8 mouse cellular contexts compared by ENCODE assay signal in genomic region chr9:108049561-108050251, GRCm38 (mm10). TPM values are rescaled to one million over a fixed set of nuclear protein-coding genes. Genes with fewer than 3 reads are reported as not detected.
DNase-seq lines count a peak whose midpoint lies in the region; ATAC-seq and TF ChIP-seq lines count a peak whose summit lies in the region.

No protein-coding gene starts in this region.

- H3K36me3 ChIP-seq in megakaryocyte, embryonic 14.5 days (replicated peaks; ENCODE audit: low read length), result peaks cover 83% of the 10 kb centered on the region
- H3K36me3 ChIP-seq in myocyte (ENCODE audit: control insufficient read depth, insufficient read depth), result no peaks in the 10 kb centered on the region

- no peaks in the 10 kb centered on the region for H3K27me3 ChIP-seq in cerebellum, adult 2 months (ENCODE audit: control insufficient read depth, insufficient read depth, low read length)
- no peaks in the 10 kb centered on the region for H3K27me3 ChIP-seq in megakaryocyte, embryonic 14.5 days (replicated peaks)
- no peaks in the 10 kb centered on the region for H3K27me3 ChIP-seq in myocyte (ENCODE audit: control insufficient read depth, insufficient read depth, insufficient read length)

- WGBS in cerebellum, adult 2 months, result 37% methylated on average over 15 of the region's 15 CpGs

- TF ChIP-seq POLR2A in cerebellum, adult 2 months (IDR thresholded peaks at IDR 0.05; ENCODE audit: borderline replicate concordance, insufficient read depth, low read length), result 0 out of 2 replicates have a peak, but pooled peaks have one; percentile 10
- no peak for TF ChIP-seq POLR2A in myocyte (IDR thresholded peaks at IDR 0.05; ENCODE audit: insufficient read length, low read depth)

- peak overlapping the region; percentile 63; the same call in 1 of the 2 replicates for H3K27ac ChIP-seq in cerebellum, adult 2 months (ENCODE audit: insufficient read depth, low read length)

- H3K4me1 ChIP-seq in cerebellum, adult 2 months (ENCODE audit: control insufficient read depth, insufficient read depth, low read length), result peaks cover 7% of the 10 kb centered on the region; the same call in 1 of the 2 replicates
- H3K4me1 ChIP-seq in megakaryocyte, embryonic 14.5 days, result peaks cover 95% of the 10 kb centered on the region

- H3ac ChIP-seq in myocyte (ENCODE audit: control insufficient read depth, insufficient read length), result peak overlapping the region; percentile 32

- TF ChIP-seq CTCF in cerebellum, adult 2 months (IDR thresholded peaks at IDR 0.05; ENCODE audit: borderline replicate concordance, insufficient read depth, low read depth, low read length), result no peak

- no peaks in the 10 kb centered on the region for H3K9me3 ChIP-seq in megakaryocyte, embryonic 14.5 days

- H3K4me3 ChIP-seq in cerebellum, adult 2 months (replicated peaks; ENCODE audit: insufficient read depth, low read depth, low read length), result peak overlapping the region; percentile 98
- H3K4me3 ChIP-seq in megakaryocyte, embryonic 14.5 days (replicated peaks), result peak overlapping the region; percentile 99
- peak overlapping the region; percentile 77 for H3K4me3 ChIP-seq in myocyte

- peaks cover 7% of the 10 kb centered on the region for H3K79me2 ChIP-seq in myocyte (ENCODE audit: control insufficient read depth, insufficient read depth)

- ATAC-seq in megakaryocyte, adult 5-6 weeks (ENCODE audit: poor library complexity, severe bottlenecking), result no peak
- ATAC-seq in inflammation-experienced regulatory T-cells, adult 6 months, result peak; percentile 3

- peak overlapping the region; percentile 77 for H3K4me2 ChIP-seq in myocyte (ENCODE audit: low read depth)

- DNase-seq in cerebellum, adult 2 months, result peak; percentile 29 to 38
- no peak for DNase-seq in cerebellum, postnatal 4 days (ENCODE audit: low spot score in 2 of 2)
- no peak for DNase-seq in adipocyte (ENCODE audit: low spot score)
- no peak for DNase-seq in right cerebral cortex, postnatal 25 days

TF ChIP-seq in myocyte, 11 proteins besides CTCF, POLR2A, EP300 and RAD21:
- no peak for TF ChIP-seq MAX (IDR thresholded peaks at IDR 0.05; ENCODE audit: low read depth)
- peak; percentile 13 for TF ChIP-seq POLR2AphosphoS2 (IDR thresholded peaks at IDR 0.05; ENCODE audit: insufficient read length, low read depth)

RNA-seq across cellular contexts. Expression of gene Gmppb, which starts 0.7 kb away (rescaled TPM):
- polyA plus RNA-seq in cerebellum, adult 2 months (2012; rRNA removed), result 16.5 and 28.7 TPM in 2 replicates
- 2.6 and 30.7 TPM in 2 replicates for polyA plus RNA-seq in megakaryocyte, embryonic 14.5 days (2012; ENCODE audit: insufficient read depth, low replicate concordance)
- total RNA-seq in megakaryocyte, adult 5-6 weeks (2015), result 6.4 and 6.9 TPM in 2 replicates
- 14.0 and 19.1 TPM in 2 replicates for total RNA-seq in megakaryocyte, adult 5-6 weeks (2017)
- 10 to 100 TPM; 15.2 to 19.6 (median 18.4) TPM for polyA plus RNA-seq in inflammation-experienced regulatory T-cells, adult 6 months (2017; shearing (Covaris generic))
- 32.0 TPM for polyA plus RNA-seq in myocyte (2012; fragmentation: generic; extraction: Trizol)

RNA-seq across cellular contexts. Expression of gene Amigo3, which starts 3.3 kb away (rescaled TPM):
- polyA plus RNA-seq in cerebellum, adult 2 months (2012; rRNA removed), result 2.7 TPM in 2 replicates
- polyA plus RNA-seq in megakaryocyte, embryonic 14.5 days (2012; ENCODE audit: insufficient read depth, low replicate concordance), result 0.65 and 1.0 TPM in 2 replicates
- 1.2 and 1.5 TPM in 2 replicates for total RNA-seq in megakaryocyte, adult 5-6 weeks (2015)
- total RNA-seq in megakaryocyte, adult 5-6 weeks (2017), result 2.0 and 2.6 TPM in 2 replicates
- 1 to 10 TPM in 2 of 3 experiments, under 1 TPM in 1; 0.69 to 3.9 (median 1.9) TPM for polyA plus RNA-seq in inflammation-experienced regulatory T-cells, adult 6 months (2017; shearing (Covaris generic))
- polyA plus RNA-seq in myocyte (2012; fragmentation: generic; extraction: Trizol), result 1.8 TPM

RNA-seq across cellular contexts. Expression of gene Mst1, which starts 30.5 kb away (rescaled TPM):
- 0.13 TPM in 1 of 2 replicates, not detected in the other for polyA plus RNA-seq in cerebellum, adult 2 months (2012; rRNA removed)
- polyA plus RNA-seq in megakaryocyte, embryonic 14.5 days (2012; ENCODE audit: insufficient read depth, low replicate concordance), result 0.17 TPM in 1 of 2 replicates, not detected in the other
- total RNA-seq in megakaryocyte, adult 5-6 weeks (2015), result 0.69 TPM in 1 of 2 replicates, not detected in the other
- total RNA-seq in megakaryocyte, adult 5-6 weeks (2017), result not detected in 2 replicates
- polyA plus RNA-seq in inflammation-experienced regulatory T-cells, adult 6 months (2017; shearing (Covaris generic)), result under 1 TPM in 2 of 3 experiments, not detected in 1; 0.67 to 0.87 TPM
- 0.65 TPM for polyA plus RNA-seq in myocyte (2012; fragmentation: generic; extraction: Trizol)

RNA-seq across cellular contexts. Expression of gene Rnf123, which starts 33.4 kb away (rescaled TPM):
- polyA plus RNA-seq in cerebellum, adult 2 months (2012; rRNA removed), result 184 and 213 TPM in 2 replicates
- polyA plus RNA-seq in megakaryocyte, embryonic 14.5 days (2012; ENCODE audit: insufficient read depth, low replicate concordance), result 51.9 and 73.7 TPM in 2 replicates
- total RNA-seq in megakaryocyte, adult 5-6 weeks (2015), result 27.8 and 30.7 TPM in 2 replicates
- total RNA-seq in megakaryocyte, adult 5-6 weeks (2017), result 20.9 and 21.1 TPM in 2 replicates
- polyA plus RNA-seq in inflammation-experienced regulatory T-cells, adult 6 months (2017; shearing (Covaris generic)), result 10 to 100 TPM; 36.0 to 83.5 (median 66.3) TPM
- 33.4 TPM for polyA plus RNA-seq in myocyte (2012; fragmentation: generic; extraction: Trizol)

RNA-seq across cellular contexts. Expression of gene Apeh, which starts 44.7 kb away (rescaled TPM):
- polyA plus RNA-seq in cerebellum, adult 2 months (2012; rRNA removed), result 69.6 and 83.5 TPM in 2 replicates
- polyA plus RNA-seq in megakaryocyte, embryonic 14.5 days (2012; ENCODE audit: insufficient read depth, low replicate concordance), result 13.0 and 26.5 TPM in 2 replicates
- total RNA-seq in megakaryocyte, adult 5-6 weeks (2015), result 37.9 and 41.0 TPM in 2 replicates
- total RNA-seq in megakaryocyte, adult 5-6 weeks (2017), result 56.9 and 61.8 TPM in 2 replicates
- polyA plus RNA-seq in inflammation-experienced regulatory T-cells, adult 6 months (2017; shearing (Covaris generic)), result 10 to 100 TPM; 35.3 to 52.6 (median 45.0) TPM
- 59.0 TPM for polyA plus RNA-seq in myocyte (2012; fragmentation: generic; extraction: Trizol)

Comparison
In these comparisons a context has a peak if more than half of its experiments do, and no peak if none do; other contexts are left out.
1. DNase-seq: peak in cerebellum, adult 2 months (2 of 2); none in cerebellum, postnatal 4 days (0 of 2), adipocyte (single experiment) and right cerebral cortex, postnatal 25 days (single experiment).
2. Peak in every context shown above with its lines, with median percentiles within 50 percentile points of each other: H3K4me3 ChIP-seq.